Mouse (Mus musculus) spleen, postnatal 4 days (tissue): ENCODE results near the gene Ascl5.

Experiments
- DNase-seq, 2 experiments: peaks; one replicate each; pipeline ENCODE4 v3.0.0; 2022; ENCODE audit warnings: low spot score in 2 of 2

Ascl5 gene

GRCm38 (mm10) chr1:136050312-136051012, at the start of gene Ascl5:
Gene Ascl5, plus strand, starts transcription at chr1:136050804.
- no peak for DNase-seq

GRCm38 (mm10) chr1:136001438-136001837, 49.2 kb upstream of the Ascl5 start:
- no peak for DNase-seq

GRCm38 (mm10) chr1:136006292-136006748, 44.3 kb upstream of the Ascl5 start, which contains the start of gene Igfn1:
Gene Igfn1, minus strand, starts transcription at chr1:136006342.
- DNase-seq = no peak

- peak; percentile 80 to 81 for DNase-seq
Observed at GRCm38 (mm10) chr1:136007211-136008158, 43.1 kb upstream of the Ascl5 start, which contains the start of gene Tmem9. Gene Tmem9, plus strand, starts transcription at chr1:136008150.

GRCm38 (mm10) chr1:136008159-136008533, 42.5 kb upstream of the Ascl5 start:
- DNase-seq = no peak

GRCm38 (mm10) chr1:136010247-136010646, 40.4 kb upstream of the Ascl5 start:
- no peak for DNase-seq

GRCm38 (mm10) chr1:136013513-136013912, 37.1 kb upstream of the Ascl5 start:
- no peak for DNase-seq

- no peak for DNase-seq
Observed at GRCm38 (mm10) chr1:136014796-136015502, 35.7 kb upstream of the Ascl5 start.

GRCm38 (mm10) chr1:136017307-136017706, 33.3 kb upstream of the Ascl5 start:
- no peak for DNase-seq

GRCm38 (mm10) chr1:136017907-136018313, 32.7 kb upstream of the Ascl5 start:
- peak; percentile 88 to 91 for DNase-seq

GRCm38 (mm10) chr1:136018390-136019189, 32.0 kb upstream of the Ascl5 start:
- peak; percentile 41 to 78 for DNase-seq

- no peak for DNase-seq
Observed at GRCm38 (mm10) chr1:136030201-136030600, 20.4 kb upstream of the Ascl5 start.

GRCm38 (mm10) chr1:136031697-136032096, 18.9 kb upstream of the Ascl5 start:
- no peak for DNase-seq

- DNase-seq = no peak
Observed at GRCm38 (mm10) chr1:136032961-136033360, 17.6 kb upstream of the Ascl5 start.

- no peak for DNase-seq
Observed at GRCm38 (mm10) chr1:136038746-136039538, 11.7 kb upstream of the Ascl5 start.

GRCm38 (mm10) chr1:136040452-136040851, 10.2 kb upstream of the Ascl5 start:
- no peak for DNase-seq

GRCm38 (mm10) chr1:136040874-136041273, 9.7 kb upstream of the Ascl5 start:
- no peak for DNase-seq

GRCm38 (mm10) chr1:136045774-136046173, 4.8 kb upstream of the Ascl5 start:
- DNase-seq = peak; percentile 42 to 78

- DNase-seq = no peak
Observed at GRCm38 (mm10) chr1:136047432-136047831, 3.2 kb upstream of the Ascl5 start.

- no peak for DNase-seq
Observed at GRCm38 (mm10) chr1:136047894-136048293, 2.7 kb upstream of the Ascl5 start.
